In genomic region chr15:79664666-79665065, GRCm38 (mm10) we compare ENCODE assay signal across 11 mouse cellular contexts.
"Had no signal": no experiment of that assay in that cellular context is flagged by ENCODE, and none has a peak within 500 bp of the region (broad histone marks: within the 10 kb centered on the region; RNA-seq: fewer than 3 reads in every experiment).

No protein-coding gene starts in this region.

- H3K27ac ChIP-seq: intestine, embryonic 15.5 days; limb, embryonic 13.5 days; liver, embryonic 14.5 days; midbrain, embryonic 13.5 days; stomach, embryonic 15.5 days had no signal

- ATAC-seq: intestine, embryonic 15.5 days; midbrain, embryonic 13.5 days had no signal

- DNase-seq: kidney, adult 18-20 months; kidney, postnatal 10 days; kidney, postnatal 4 days; lung, adult 18-20 months; lung, postnatal 36 days; thymus, postnatal 36 days had no signal

- H3K4me3 ChIP-seq: intestine, embryonic 15.5 days; limb, embryonic 13.5 days; midbrain, embryonic 13.5 days; stomach, embryonic 15.5 days had no signal
